Mouse (Mus musculus) ES-E14 (cell line): ENCODE results near the gene Qtrt2.

Source experiments
- CHD2 ChIP-seq: IDR thresholded peaks from 2 replicates; pipeline ENCODE4 v1.6.1; 2014; ENCODE audit warnings: mild to moderate bottlenecking, low read depth, low read length, inconsistent platforms
- HCFC1 ChIP-seq: IDR thresholded peaks from 2 replicates; pipeline ENCODE4 v1.6.1; 2012; ENCODE audit warnings: low read length, inconsistent platforms, borderline replicate concordance; ENCODE audit not compliant: insufficient read depth
- MAFK ChIP-seq: IDR thresholded peaks from 2 replicates; pipeline ENCODE4 v1.6.1; 2014; ENCODE audit warnings: mild to moderate bottlenecking, low read depth, low read length, inconsistent platforms; ENCODE audit not compliant: insufficient read depth
- ZC3H11A ChIP-seq: IDR thresholded peaks from 2 replicates; pipeline ENCODE4 v1.6.1; 2012; ENCODE audit warnings: low read depth, mild to moderate bottlenecking, inconsistent platforms, low read length, borderline replicate concordance
- ZNF384 ChIP-seq: IDR thresholded peaks from 2 replicates; pipeline ENCODE4 v1.6.1; 2012; ENCODE audit warnings: low read depth, low read length, inconsistent platforms

DNA sequence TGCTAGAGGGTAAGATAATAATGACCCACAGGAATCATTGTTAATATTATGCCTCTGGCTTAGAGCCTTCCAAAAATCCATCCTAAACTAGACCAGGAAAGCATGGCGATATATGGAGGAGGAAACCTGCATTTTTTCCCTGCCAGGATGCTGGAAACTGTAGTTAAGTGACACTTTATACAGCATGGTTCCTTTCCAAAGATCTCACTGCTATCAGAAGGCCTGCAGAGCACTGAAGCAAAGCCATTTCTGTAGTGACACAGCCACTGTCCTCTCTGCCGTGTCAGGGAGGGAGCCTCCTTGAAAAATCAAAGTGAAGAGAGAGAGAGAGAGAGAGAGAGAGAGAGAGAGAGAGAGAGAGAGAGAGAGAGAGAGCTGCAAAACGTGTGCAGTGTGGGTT is 4.0 kb downstream of the Qtrt2 start:
- TF ChIP-seq HCFC1, result no peak
- no peak for TF ChIP-seq MAFK
- TF ChIP-seq ZNF384, result no peak
- no peak for TF ChIP-seq ZC3H11A
- TF ChIP-seq CHD2, result no peak
